Mouse (Mus musculus): ENCODE results near the gene Higd1c.

GRCm38 (mm10) chr15:100403318-100404000 lies 39.1 kb downstream of the Higd1c start:
- TF ChIP-seq EP300 (IDR thresholded peaks at IDR 0.05; ENCODE audit: low read depth) = no peak
- TF ChIP-seq CTCF (IDR thresholded peaks at IDR 0.05; ENCODE audit: low read depth) = no peak

Measured in liver, embryonic 14.5 days (tissue).